Mouse (Mus musculus) lung, postnatal 4 days (tissue): ENCODE measurements around the gene Pdik1l.
"Not testable (repeated sequence)": the region's sequence is repeated elsewhere in the genome, so short reads cannot be mapped to it uniquely, and the experiment has no call there.

ENCODE experiments used
- DNase-seq, 2 experiments: peaks; one replicate each; pipeline ENCODE4 v3.0.0; 2021

Gene Pdik1l

GRCm38 (mm10) chr4:134298626-134299497, 11.2 kb upstream of the Pdik1l start:
- no peak for DNase-seq

DNA sequence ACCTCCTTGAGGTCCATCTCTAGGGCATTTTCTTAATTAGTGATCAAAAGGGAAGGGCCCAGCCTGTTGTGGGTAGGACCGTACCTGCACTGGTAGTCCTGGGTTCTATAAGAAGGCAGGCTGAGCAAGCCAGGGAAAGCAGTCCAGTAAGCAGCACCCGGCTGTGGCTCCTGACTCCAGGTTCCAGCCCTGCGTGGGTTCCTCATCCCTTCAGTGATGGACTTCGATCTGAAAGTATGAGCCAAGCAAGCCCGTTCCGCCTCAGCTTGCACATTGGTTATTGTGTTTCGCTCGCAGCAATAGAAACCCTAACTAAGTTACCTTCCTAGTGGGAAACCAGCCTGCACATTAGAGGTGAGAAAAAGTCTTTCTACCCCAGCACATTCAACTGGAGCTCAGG, 9.7 kb upstream of the Pdik1l start:
- DNase-seq, result no peak

DNA sequence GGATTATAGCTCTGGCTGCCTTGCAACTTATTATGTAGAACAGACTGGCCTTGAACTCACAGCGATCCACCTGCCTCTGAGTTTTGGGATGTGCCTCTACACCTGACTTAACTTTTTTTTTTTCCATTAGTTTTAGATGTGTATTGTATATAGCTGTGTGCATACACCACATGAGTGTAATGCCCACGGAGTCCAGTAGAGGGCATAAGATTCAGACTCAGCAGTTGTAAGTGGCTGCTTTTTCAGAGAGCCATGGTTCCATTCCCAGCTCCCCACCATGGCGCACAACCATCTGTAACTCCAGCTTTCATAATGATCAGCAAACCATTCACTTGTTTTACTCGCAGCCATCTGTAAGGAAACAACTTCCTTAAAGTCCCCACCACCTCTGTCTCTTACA, 8.8 kb upstream of the Pdik1l start:
- DNase-seq, result no peak

DNA sequence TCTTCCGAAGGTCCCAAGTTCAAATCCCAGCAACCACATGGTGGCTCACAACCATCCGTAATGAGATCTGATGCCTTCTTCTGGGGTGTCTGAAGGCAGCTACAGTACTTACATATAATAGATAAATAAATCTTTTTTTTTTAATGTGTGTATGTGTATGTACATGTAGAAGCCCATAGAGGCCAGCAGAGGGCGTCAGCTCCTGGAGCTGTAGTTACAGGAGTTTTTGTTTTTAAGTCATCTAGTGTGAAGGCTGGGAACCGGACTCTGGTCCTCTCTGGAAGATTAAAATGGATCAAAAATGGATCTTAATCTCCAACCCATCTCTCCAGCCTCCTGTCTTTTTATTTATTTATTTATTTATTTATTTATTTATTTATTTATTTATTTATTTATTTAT, 8.4 kb upstream of the Pdik1l start:
- not testable (repeated sequence) for DNase-seq

DNA sequence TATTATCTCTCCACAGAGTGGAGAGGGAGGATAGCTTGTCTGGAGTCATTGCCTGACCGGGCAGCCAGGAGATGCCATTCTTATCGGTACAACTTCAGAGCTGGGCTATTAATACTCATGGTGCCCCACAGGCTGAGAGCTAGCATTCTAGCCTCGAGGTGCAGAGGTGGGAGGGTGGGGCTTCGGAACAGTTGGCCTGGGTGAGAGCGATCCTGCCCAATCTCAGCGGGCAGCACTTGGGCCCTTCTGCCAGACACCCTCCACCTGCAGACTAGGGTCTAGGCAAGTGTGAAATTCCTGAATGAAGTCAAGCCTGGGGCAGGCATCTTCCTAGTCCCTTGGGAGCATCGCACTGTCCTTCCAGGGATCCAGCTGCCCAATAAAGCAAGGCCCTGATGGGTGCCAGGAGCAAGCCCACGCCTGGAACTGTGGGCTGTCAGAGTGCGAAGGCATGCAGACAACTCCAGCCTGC, 6.0 kb upstream of the Pdik1l start:
- no peak for DNase-seq

- DNase-seq, result no peak
These were observed 5.5 kb upstream of the Pdik1l start for GRCm38 (mm10) chr4:134293061-134293691.

GRCm38 (mm10) chr4:134292067-134292466, 4.4 kb upstream of the Pdik1l start:
- peak; percentile 64 to 84 for DNase-seq

- DNase-seq, result no peak
These were observed 932 bp upstream of the Pdik1l start for GRCm38 (mm10) chr4:134288397-134289256.

GRCm38 (mm10) chr4:134287168-134287564, 529 bp downstream of the Pdik1l start:
- DNase-seq, result peak; percentile 98

- no peak for DNase-seq
These were observed 1.2 kb downstream of the Pdik1l start for GRCm38 (mm10) chr4:134286226-134287167.

- no peak for DNase-seq
These were observed 2.8 kb downstream of the Pdik1l start for GRCm38 (mm10) chr4:134284942-134285341.

GRCm38 (mm10) chr4:134273417-134274345, 14.0 kb downstream of the Pdik1l start:
- DNase-seq, result peak in 1 of 2 experiments; percentile 36

DNA sequence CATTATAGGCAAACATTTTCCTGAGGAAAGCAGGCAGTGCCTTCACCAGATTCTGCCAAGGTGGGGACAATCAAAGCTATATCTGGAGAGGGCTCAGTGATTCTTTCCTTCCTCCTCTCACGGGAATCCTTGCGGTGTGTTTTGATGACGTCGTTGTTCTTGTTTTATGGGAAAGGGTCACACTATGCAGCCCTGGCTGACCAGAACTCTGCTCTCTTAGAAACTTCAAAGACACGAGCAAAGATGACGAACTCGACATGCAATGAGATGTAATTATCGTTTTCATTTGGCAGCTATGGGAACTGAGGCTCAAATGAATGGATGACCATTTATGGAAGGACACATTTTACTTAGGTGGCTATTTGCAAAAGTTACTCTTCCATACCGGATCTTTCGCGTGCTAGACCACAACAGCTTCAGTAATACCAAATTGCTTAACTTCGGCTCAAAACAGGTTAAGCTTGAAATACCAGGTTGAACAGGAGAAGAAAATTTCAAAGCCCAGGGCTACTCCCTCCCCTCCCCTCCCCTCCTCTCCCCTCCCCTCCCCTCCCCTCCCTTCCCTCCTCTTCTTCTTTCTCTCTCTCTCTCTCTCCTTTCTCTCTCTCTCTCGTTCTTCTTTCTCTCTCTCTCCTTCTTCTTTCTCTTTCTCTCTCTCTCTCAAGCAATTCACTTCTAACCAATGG, 14.8 kb downstream of the Pdik1l start:
- DNase-seq, result no peak

DNA sequence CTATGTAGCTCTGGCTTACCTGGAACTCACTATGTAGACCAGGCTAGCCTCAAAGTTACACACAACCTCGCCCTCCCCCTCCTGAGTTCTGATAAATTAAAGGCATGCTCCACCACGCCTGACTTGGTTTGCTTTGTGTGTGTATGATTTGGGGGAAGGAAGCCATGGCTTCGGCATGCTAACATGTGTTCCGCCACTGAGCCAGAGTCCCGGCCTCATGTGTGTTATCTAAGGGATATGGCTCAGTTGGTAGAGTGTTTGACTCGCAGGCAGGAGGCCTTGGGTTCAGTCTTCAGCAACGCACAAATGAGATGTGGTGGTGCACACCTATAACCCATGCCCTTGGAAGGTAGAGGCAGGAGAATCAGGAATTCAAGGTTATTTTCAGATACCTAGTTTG, 15.7 kb downstream of the Pdik1l start:
- DNase-seq, result no peak

GRCm38 (mm10) chr4:134269622-134270021, 18.1 kb downstream of the Pdik1l start:
- DNase-seq, result not testable (repeated sequence)

DNA sequence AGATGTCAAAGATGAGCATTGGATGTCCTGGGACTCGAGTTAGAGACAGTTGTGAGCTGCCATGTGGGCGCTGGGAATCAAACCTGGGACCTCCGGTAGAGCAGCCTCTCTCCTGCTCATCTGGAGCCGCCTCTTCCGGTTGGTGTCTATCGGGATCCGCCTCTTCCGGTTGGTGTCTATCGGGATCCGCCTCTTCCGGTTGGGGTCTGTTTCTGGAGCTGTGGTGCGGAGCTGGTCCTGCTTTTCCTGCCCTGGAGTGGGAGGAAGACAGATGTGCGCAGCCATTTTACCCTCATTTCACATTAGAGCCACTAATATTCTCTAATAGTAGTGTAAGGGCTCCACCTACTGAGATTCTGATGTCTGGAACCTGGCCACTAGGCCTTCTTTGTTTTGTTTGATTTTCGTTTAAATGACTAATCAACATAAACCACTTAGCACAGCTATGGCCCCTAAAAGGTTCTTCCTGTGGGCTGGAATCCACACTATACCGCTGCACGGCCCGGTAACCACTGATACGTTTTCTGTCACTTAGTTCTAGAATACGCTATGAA, 19.5 kb downstream of the Pdik1l start:
- DNase-seq, result peak in 1 of 2 experiments; percentile 44

- DNase-seq, result no peak
These were observed 21.7 kb downstream of the Pdik1l start for GRCm38 (mm10) chr4:134265860-134266585.

GRCm38 (mm10) chr4:134263191-134263590, 24.5 kb downstream of the Pdik1l start:
- DNase-seq, result peak; percentile 67 to 81

GRCm38 (mm10) chr4:134258354-134258753, 29.3 kb downstream of the Pdik1l start:
- DNase-seq, result peak; percentile 53 to 62
